Mouse (Mus musculus) midbrain, embryonic 11.5 days (tissue): ENCODE measurements around the gene Cnpy1. TPM values are rescaled to one million over a fixed set of nuclear protein-coding genes. Genes with fewer than 3 reads are reported as not detected.

Experiments
- ATAC-seq: fragments of 200-750 bp; cut with Nextera tagmentation; 2 replicates; pipeline ENCODE4 v1.8.0; 2017; ENCODE audit warnings: moderate TSS enrichment, moderate library complexity; ENCODE audit not compliant: low FRiP score
- DNase-seq: peaks from one replicate; pipeline ENCODE4 v3.0.0; 2015; ENCODE audit warnings: low spot score; ENCODE audit errors: missing footprints
- H3K27ac ChIP-seq: fragments of 300-500 bp; sonication (generic); 2 replicates; pipeline ENCODE4 v1.5.1; 2014; ENCODE audit warnings: low read depth, low read length
- H3K27me3 ChIP-seq: fragments of 300-500 bp; sonication (generic); 2 replicates; pipeline ENCODE4 v1.6.1; 2014; ENCODE audit warnings: mild to moderate bottlenecking, low read length, moderate library complexity, mixed read lengths; ENCODE audit not compliant: control insufficient read depth, insufficient read depth
- H3K36me3 ChIP-seq: fragments of 300-500 bp; sonication (generic); 2 replicates; pipeline ENCODE4 v1.6.1; 2014; ENCODE audit warnings: mild to moderate bottlenecking, low read length, moderate library complexity, mixed read lengths; ENCODE audit not compliant: control insufficient read depth, insufficient read depth
- H3K4me1 ChIP-seq: fragments of 300-500 bp; sonication (generic); 2 replicates; pipeline ENCODE4 v1.6.1; 2014; ENCODE audit warnings: low read length; ENCODE audit not compliant: control insufficient read depth, insufficient read depth
- H3K4me2 ChIP-seq: fragments of 300-500 bp; sonication (generic); 2 replicates; pipeline ENCODE4 v1.6.1; 2014; ENCODE audit warnings: mild to moderate bottlenecking, moderate library complexity
- H3K4me3 ChIP-seq: fragments of 300-500 bp; sonication (generic); 2 replicates; pipeline ENCODE4 v1.5.1; 2014; ENCODE audit warnings: low read depth, low read length
- H3K9ac ChIP-seq: fragments of 300-500 bp; sonication (generic); 2 replicates; pipeline ENCODE4 v1.6.1; 2014; ENCODE audit warnings: low read length
- H3K9me3 ChIP-seq: fragments of 300-500 bp; sonication (generic); 2 replicates; pipeline ENCODE4 v1.6.1; 2016; ENCODE audit warnings: low read length; ENCODE audit not compliant: control insufficient read depth
- WGBS: fragments of 180-500 bp; shearing (Covaris S2); extraction: QIAGEN DNeasy Blood & Tissue Kit; methylation state at CpG from one replicate; pipeline ENCODE4 v1.1.7; 2014; 5-methylcytosine and 5-hydroxymethylcytosine counted together
- polyA plus RNA-seq: library from polyadenylated mRNA; unstranded; fragments of >200 nt; fragmentation: Nextera tagmentation; extraction: Ambion mirVana; gene quantifications from 2 replicates; pipeline ENCODE4 v1.2.1, GENCODE M21; 2014

Cnpy1 gene
- polyA plus RNA-seq, 1 experiment from 2014 or later, result 131 TPM

GRCm38 (mm10) chr5:28251211-28251764, 5.7 kb upstream of the Cnpy1 start:
- 40% methylated on average over 4 of the region's 4 CpGs for WGBS
- Histone ChIP-seq H3K9me3 (no peaks in the 10 kb centered on the region), H3K27me3 (no peaks in the 10 kb centered on the region), H3K4me3 (no peak overlapping the region), H3K27ac (no peak overlapping the region), H3K4me1 (peaks cover 3% of the 10 kb centered on the region; the same call in 1 of the 2 replicates), H3K36me3 (no peaks in the 10 kb centered on the region), H3K4me2 (no peak overlapping the region), H3K9ac (no peak overlapping the region)
- no peak for DNase-seq
- ATAC-seq, result 0 out of 2 replicates have a peak, but pooled peaks have one; percentile 30

DNA sequence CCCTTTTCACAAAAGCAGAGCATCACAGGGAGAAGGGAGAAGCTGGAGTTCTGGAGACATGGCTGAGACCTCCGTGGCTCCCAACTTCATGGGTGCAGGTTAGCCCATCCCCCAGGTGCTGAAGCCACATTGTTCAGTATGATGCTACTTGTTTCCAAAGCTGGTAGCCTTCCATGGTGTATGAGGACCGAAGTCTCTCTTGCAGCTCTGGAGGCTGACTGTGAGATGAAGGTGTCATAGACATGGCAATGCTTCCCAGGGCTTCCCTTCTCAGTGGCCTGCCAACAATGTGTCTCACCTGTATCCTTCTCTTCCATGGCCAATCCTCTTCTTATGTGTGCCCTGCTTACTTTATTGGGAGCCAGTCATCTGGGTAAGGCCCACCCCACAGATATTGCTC, 4.9 kb upstream of the Cnpy1 start:
- Histone ChIP-seq H3K27ac (no peak overlapping the region), H3K4me3 (no peak overlapping the region), H3K36me3 (no peaks in the 10 kb centered on the region), H3K9ac (no peak overlapping the region), H3K4me2 (no peak overlapping the region), H3K4me1 (peaks cover 3% of the 10 kb centered on the region; the same call in 1 of the 2 replicates), H3K9me3 (no peaks in the 10 kb centered on the region), H3K27me3 (no peaks in the 10 kb centered on the region)
- DNase-seq, result no peak
- 90% methylated on average over 2 of the region's 2 CpGs for WGBS
- no peak for ATAC-seq

- WGBS, result 65% methylated on average over 4 of the region's 4 CpGs
- no peak overlapping the region for H3K9ac ChIP-seq
- no peak overlapping the region for H3K27ac ChIP-seq
- H3K4me1 ChIP-seq, result no peaks in the 10 kb centered on the region
- H3K9me3 ChIP-seq, result no peaks in the 10 kb centered on the region
- no peaks in the 10 kb centered on the region for H3K36me3 ChIP-seq
- H3K4me2 ChIP-seq, result no peak overlapping the region
- H3K27me3 ChIP-seq, result no peaks in the 10 kb centered on the region
- ATAC-seq, result no peak
- no peak for DNase-seq
- no peak overlapping the region for H3K4me3 ChIP-seq
Measured at GRCm38 (mm10) chr5:28245121-28245520, 485 bp downstream of the Cnpy1 start.

- H3K27me3 ChIP-seq, result no peaks in the 10 kb centered on the region
- no peaks in the 10 kb centered on the region for H3K4me1 ChIP-seq
- no peak overlapping the region for H3K9ac ChIP-seq
- H3K27ac ChIP-seq, result no peak overlapping the region
- H3K36me3 ChIP-seq, result no peaks in the 10 kb centered on the region
- WGBS, result 76% methylated on average over 8 of the region's 8 CpGs
- H3K4me3 ChIP-seq, result no peak overlapping the region
- no peaks in the 10 kb centered on the region for H3K9me3 ChIP-seq
- no peak overlapping the region for H3K4me2 ChIP-seq
- ATAC-seq (no peak), DNase-seq (no peak)
Measured at GRCm38 (mm10) chr5:28243501-28244177, 2.0 kb downstream of the Cnpy1 start.

- ATAC-seq, result no peak
- no peaks in the 10 kb centered on the region for H3K36me3 ChIP-seq
- no peak overlapping the region for H3K9ac ChIP-seq
- 86% methylated on average over 4 of the region's 4 CpGs for WGBS
- no peak for DNase-seq
- no peak overlapping the region for H3K4me2 ChIP-seq
- peaks cover 12% of the 10 kb centered on the region for H3K4me1 ChIP-seq
- H3K4me3 ChIP-seq, result no peak overlapping the region
- H3K27me3 ChIP-seq, result peaks cover 5% of the 10 kb centered on the region; the same call in 1 of the 2 replicates
- no peaks in the 10 kb centered on the region for H3K9me3 ChIP-seq
- no peak overlapping the region for H3K27ac ChIP-seq
Measured at GRCm38 (mm10) chr5:28241423-28241822, 4.2 kb downstream of the Cnpy1 start.

DNA sequence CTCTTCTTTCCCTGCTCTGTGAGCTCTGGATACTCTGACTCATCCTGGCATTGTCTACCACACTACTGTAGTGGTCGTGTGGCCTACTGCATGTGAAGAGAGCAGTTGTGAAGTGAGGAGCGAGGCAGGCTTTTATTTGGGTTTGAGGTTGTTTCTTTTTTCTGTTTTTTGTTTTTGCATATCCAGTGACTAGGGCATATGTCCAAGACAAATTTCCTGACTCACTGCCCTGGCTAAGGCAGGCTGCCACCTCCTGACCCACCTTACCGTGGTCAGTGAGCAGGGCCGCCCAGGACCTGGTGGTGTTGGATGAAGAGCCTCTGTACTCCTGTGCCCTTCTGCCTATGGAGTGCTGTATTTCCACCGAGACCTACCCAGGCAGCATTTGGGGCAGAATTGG, 5.8 kb downstream of the Cnpy1 start:
- H3K4me1 ChIP-seq, result peaks cover 21% of the 10 kb centered on the region
- H3K9me3 ChIP-seq, result no peaks in the 10 kb centered on the region
- H3K9ac ChIP-seq, result no peak overlapping the region
- H3K4me2 ChIP-seq, result no peak overlapping the region
- DNase-seq (no peak), ATAC-seq (no peak)
- H3K27ac ChIP-seq, result no peak overlapping the region
- no peaks in the 10 kb centered on the region for H3K36me3 ChIP-seq
- WGBS, result 78% methylated on average over 5 of the region's 5 CpGs
- no peak overlapping the region for H3K4me3 ChIP-seq
- H3K27me3 ChIP-seq, result peaks cover 5% of the 10 kb centered on the region; the same call in 1 of the 2 replicates

GRCm38 (mm10) chr5:28238876-28239275, 6.7 kb downstream of the Cnpy1 start:
- no peaks in the 10 kb centered on the region for H3K36me3 ChIP-seq
- peaks cover 21% of the 10 kb centered on the region for H3K4me1 ChIP-seq
- ATAC-seq (no peak), DNase-seq (no peak)
- H3K4me3 ChIP-seq, result no peak overlapping the region
- H3K4me2 ChIP-seq, result no peak overlapping the region
- H3K27me3 ChIP-seq, result peaks cover 5% of the 10 kb centered on the region; the same call in 1 of the 2 replicates
- WGBS, result 89% methylated on average over 5 of the region's 5 CpGs
- H3K9me3 ChIP-seq, result no peaks in the 10 kb centered on the region
- H3K9ac ChIP-seq, result no peak overlapping the region
- no peak overlapping the region for H3K27ac ChIP-seq

DNA sequence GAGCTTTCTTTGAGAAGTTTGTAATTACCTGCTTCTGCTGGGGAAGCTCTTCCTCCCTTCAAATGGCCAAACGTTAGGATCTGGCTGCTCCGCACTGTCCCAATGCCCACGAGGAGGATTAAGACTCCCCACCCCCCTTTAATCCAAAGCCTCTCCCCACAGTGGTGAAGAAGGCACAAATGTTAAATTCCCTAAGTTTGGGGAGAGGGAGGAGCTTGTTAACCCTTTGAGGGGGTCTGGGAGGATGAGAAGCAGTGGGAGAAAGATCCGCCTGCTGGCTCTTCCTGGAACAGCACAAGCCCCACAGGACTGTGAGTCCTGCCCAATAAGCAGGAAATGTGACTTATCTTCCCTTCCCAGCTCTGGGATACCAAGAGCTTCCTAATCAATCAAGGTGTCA, 7.5 kb downstream of the Cnpy1 start:
- Histone ChIP-seq H3K9ac (no peak overlapping the region; the same call in 1 of the 2 replicates), H3K36me3 (no peaks in the 10 kb centered on the region), H3K4me1 (peaks cover 21% of the 10 kb centered on the region), H3K27me3 (peaks cover 5% of the 10 kb centered on the region; the same call in 1 of the 2 replicates), H3K9me3 (no peaks in the 10 kb centered on the region), H3K27ac (no peak overlapping the region; the same call in 1 of the 2 replicates), H3K4me3 (peak overlapping the region; percentile 6; the same call in 1 of the 2 replicates), H3K4me2 (peak overlapping the region; percentile 14; the same call in 1 of the 2 replicates)
- ATAC-seq (peak; percentile 65), DNase-seq (peak; percentile 94)
- 1% methylated on average over 4 of the region's 4 CpGs for WGBS

- WGBS, result 55% methylated on average over 2 of the region's 2 CpGs
- Histone ChIP-seq H3K27ac (peak overlapping the region; percentile 33; the same call in 1 of the 2 replicates), H3K4me2 (peak overlapping the region; percentile 14), H3K36me3 (no peaks in the 10 kb centered on the region), H3K4me1 (peaks cover 21% of the 10 kb centered on the region), H3K4me3 (peak overlapping the region; percentile 6), H3K27me3 (peaks cover 5% of the 10 kb centered on the region; the same call in 1 of the 2 replicates), H3K9ac (no peak overlapping the region; the same call in 1 of the 2 replicates), H3K9me3 (no peaks in the 10 kb centered on the region)
- no peak for ATAC-seq
- peak; percentile 88 for DNase-seq
Measured at GRCm38 (mm10) chr5:28237715-28238114, 7.9 kb downstream of the Cnpy1 start.
